Mouse (Mus musculus) left cerebral cortex, postnatal 25 days (tissue): ENCODE data around the gene Pgbd1. TPM values are rescaled to one million over a fixed set of nuclear protein-coding genes. Genes with fewer than 3 reads are reported as not detected.
"Not testable (repeated sequence)": the region's sequence is repeated elsewhere in the genome, so short reads cannot be mapped to it uniquely, and the experiment has no call there.

Experiments used
- DNase-seq, 2 experiments: peaks; one replicate each; pipeline ENCODE4 v3.0.0; 2022; ENCODE audit warnings: low spot score in 2 of 2, mixed read lengths in 1 of 2
- intact Hi-C: fragments of 180-260 bp; cut with DNase I; formaldehyde crosslinking; loops from one replicate; pipeline ENCODE4 v1.15.1; 2025
- total RNA-seq, 2 experiments: library from RNA; stranded (reverse); gene quantifications; 2 replicates each; pipeline ENCODE4 v1.2.3; 2021

Gene Pgbd1
- 1 to 10 TPM; 1.5 to 1.7 TPM for total RNA-seq

GRCm38 (mm10) chr13:21440503-21441206, at the start of gene Pgbd1:
Gene Pgbd1, minus strand, starts transcription at chr13:21441058.
- intact Hi-C loops: loop anchor here (2.0 kb wide), 1 partner anchor 32 kb away; no protein-coding TSS in a partner anchor
- peak; percentile 64 to 79 for DNase-seq

- intact Hi-C loops: no loop called here
- DNase-seq: no peak
Measured at GRCm38 (mm10) chr13:21486881-21487280, 46.0 kb upstream of the Pgbd1 start.

- peak; percentile 80 to 91 for DNase-seq
- intact Hi-C loops: loop anchor here (1.0 to 5.0 kb wide), 5 partner anchors 26 to 117 kb away; partner anchors contain the start of genes Zkscan8, Zscan12 and Zscan26
Measured at GRCm38 (mm10) chr13:21478759-21479670, 38.2 kb upstream of the Pgbd1 start, which contains the start of the genes Zkscan4 and Gm10065. Gene Zkscan4, plus strand, starts transcription at chr13:21478907. Gene Gm10065, minus strand, starts transcription at chr13:21479441.

- intact Hi-C loops: no loop called here
- DNase-seq: no peak
Measured at GRCm38 (mm10) chr13:21472427-21472826, 31.6 kb upstream of the Pgbd1 start.

GRCm38 (mm10) chr13:21469097-21469496, 28.2 kb upstream of the Pgbd1 start:
- DNase-seq: no peak
- intact Hi-C loops: loop anchor here (2.0 kb wide), 1 partner anchor 16 kb away; the partner anchor contains the start of gene Zscan26

- intact Hi-C loops: loop anchor here (2.0 kb wide), 1 partner anchor 16 kb away; the partner anchor contains the start of gene Zscan26
- peak; percentile 73 to 81 for DNase-seq
Measured at GRCm38 (mm10) chr13:21468061-21469019, 27.5 kb upstream of the Pgbd1 start, which contains the start of gene Nkapl. Gene Nkapl, minus strand, starts transcription at chr13:21468509.

GRCm38 (mm10) chr13:21467336-21467735, 26.5 kb upstream of the Pgbd1 start:
- intact Hi-C loops: no loop called here
- DNase-seq: no peak

- DNase-seq, intact Hi-C loops: not testable (repeated sequence)
Measured at GRCm38 (mm10) chr13:21462516-21462915, 21.7 kb upstream of the Pgbd1 start.

GRCm38 (mm10) chr13:21456347-21456746, 15.5 kb upstream of the Pgbd1 start:
- intact Hi-C loops: no loop called here

GRCm38 (mm10) chr13:21454133-21454532, 13.3 kb upstream of the Pgbd1 start:
- no peak for DNase-seq
- intact Hi-C loops: no loop called here

More at GRCm38 (mm10) chr13:21456347-21456746, 15.5 kb upstream of the Pgbd1 start:
- DNase-seq: no peak

- intact Hi-C loops: loop anchor here (1.0 to 2.0 kb wide), 4 partner anchors 15 to 91 kb away; partner anchors contain the start of genes Nkapl, Zkscan3, Zkscan4 and Zscan12
- DNase-seq: peak; percentile 83 to 91
Measured at GRCm38 (mm10) chr13:21453449-21453848, 12.6 kb upstream of the Pgbd1 start, which contains the start of gene Zscan26. Gene Zscan26, minus strand, starts transcription at chr13:21453730.

- intact Hi-C loops: loop anchor here (1.0 to 2.0 kb wide), 4 partner anchors 16 to 90 kb away; partner anchors contain the start of genes Nkapl, Zkscan3, Zkscan4 and Zscan12
Measured at GRCm38 (mm10) chr13:21453042-21453441, 12.2 kb upstream of the Pgbd1 start.

GRCm38 (mm10) chr13:21447856-21448614, 7.2 kb upstream of the Pgbd1 start:
- DNase-seq: no peak
- intact Hi-C loops: no loop called here

More at GRCm38 (mm10) chr13:21453042-21453441, 12.2 kb upstream of the Pgbd1 start:
- no peak for DNase-seq

GRCm38 (mm10) chr13:21446796-21447195, 5.9 kb upstream of the Pgbd1 start:
- no peak for DNase-seq
- intact Hi-C loops: no loop called here

- intact Hi-C loops: loop anchor here (2.0 kb wide), 1 partner anchor 32 kb away; no protein-coding TSS in a partner anchor
- no peak for DNase-seq
Measured at GRCm38 (mm10) chr13:21441207-21441572, 332 bp upstream of the Pgbd1 start.

- DNase-seq: no peak
- intact Hi-C loops: no loop called here
Measured at GRCm38 (mm10) chr13:21435476-21435875, 5.4 kb downstream of the Pgbd1 start.

GRCm38 (mm10) chr13:21427631-21428030, 13.2 kb downstream of the Pgbd1 start:
- intact Hi-C loops: no loop called here
- no peak for DNase-seq

- DNase-seq: no peak
- intact Hi-C loops: no loop called here
Measured at GRCm38 (mm10) chr13:21423301-21423700, 17.6 kb downstream of the Pgbd1 start.
